Mouse (Mus musculus) forebrain, embryonic 11.5 days (tissue): Measurements from ENCODE around the gene Klre1. TPM values are rescaled to one million over a fixed set of nuclear protein-coding genes. Genes with fewer than 3 reads are reported as not detected.
A peak's percentile ranks its signal among the peaks of the same experiment; 100 is the strongest.

Source experiments
- ATAC-seq: fragments of 200-750 bp; cut with Nextera tagmentation; replicated peaks from 2 replicates; pipeline ENCODE4 v1.8.0; 2017; ENCODE audit warnings: moderate TSS enrichment; ENCODE audit not compliant: low FRiP score
- DNase-seq: peaks from one replicate; pipeline ENCODE4 v3.0.0-alpha.2; 2017; ENCODE audit warnings: low spot score
- H3K27ac ChIP-seq: fragments of 300-500 bp; sonication (generic); 2 replicates; pipeline ENCODE4 v1.5.1; 2014; ENCODE audit warnings: low read depth, low read length
- H3K27me3 ChIP-seq: fragments of 300-500 bp; sonication (generic); 2 replicates; pipeline ENCODE4 v1.6.1; 2014; ENCODE audit warnings: mild to moderate bottlenecking, low read length, mixed read lengths; ENCODE audit not compliant: control insufficient read depth, insufficient read depth
- H3K36me3 ChIP-seq: fragments of 300-500 bp; sonication (generic); 2 replicates; pipeline ENCODE4 v1.6.1; 2014; ENCODE audit warnings: mild to moderate bottlenecking, low read length, moderate library complexity, mixed read lengths; ENCODE audit not compliant: control insufficient read depth, insufficient read depth
- H3K4me1 ChIP-seq: fragments of 300-500 bp; sonication (generic); replicated peaks from 2 replicates; pipeline ENCODE4 v1.6.1; 2014; ENCODE audit warnings: low read length, mixed read lengths; ENCODE audit not compliant: control insufficient read depth, insufficient read depth
- H3K4me2 ChIP-seq: fragments of 300-500 bp; sonication (generic); 2 replicates; pipeline ENCODE4 v1.6.1; 2014; ENCODE audit warnings: low read depth, mild to moderate bottlenecking, low read length, moderate library complexity, mixed read lengths; ENCODE audit not compliant: severe bottlenecking
- H3K4me3 ChIP-seq: fragments of 300-500 bp; sonication (generic); 2 replicates; pipeline ENCODE4 v1.5.1; 2014; ENCODE audit warnings: low read depth, low read length
- H3K9ac ChIP-seq: fragments of 300-500 bp; sonication (generic); 2 replicates; pipeline ENCODE4 v1.6.1; 2014; ENCODE audit warnings: low read length
- H3K9me3 ChIP-seq: fragments of 300-500 bp; sonication (generic); 2 replicates; pipeline ENCODE4 v1.6.1; 2016; ENCODE audit warnings: low read length, mixed read lengths; ENCODE audit not compliant: control insufficient read depth
- WGBS: fragments of 180-500 bp; shearing (Covaris S2); extraction: QIAGEN DNeasy Blood & Tissue Kit; methylation state at CpG from one replicate; pipeline ENCODE4 v1.1.7; 2014; 5-methylcytosine and 5-hydroxymethylcytosine counted together
- polyA plus RNA-seq: library from polyadenylated mRNA; unstranded; fragments of >200 nt; fragmentation: Nextera tagmentation; extraction: Ambion mirVana; gene quantifications from 2 replicates; pipeline ENCODE4 v1.2.1, GENCODE M21; 2014

The Klre1 gene
- polyA plus RNA-seq, 1 experiment from 2014 or later, result not detected

- no peak for DNase-seq
- Histone ChIP-seq H3K9me3 (no peaks in the 10 kb centered on the region), H3K36me3 (no peaks in the 10 kb centered on the region), H3K4me1 (no peaks in the 10 kb centered on the region), H3K9ac (no peak overlapping the region), H3K27me3 (no peaks in the 10 kb centered on the region), H3K4me2 (no peak overlapping the region), H3K4me3 (no peak overlapping the region), H3K27ac (no peak overlapping the region)
- 56% methylated on average over 4 of the region's 4 CpGs for WGBS
- ATAC-seq, result peak; percentile 32
Observed at GRCm38 (mm10) chr6:129559641-129560027, 18.1 kb upstream of the Klre1 start.

DNA sequence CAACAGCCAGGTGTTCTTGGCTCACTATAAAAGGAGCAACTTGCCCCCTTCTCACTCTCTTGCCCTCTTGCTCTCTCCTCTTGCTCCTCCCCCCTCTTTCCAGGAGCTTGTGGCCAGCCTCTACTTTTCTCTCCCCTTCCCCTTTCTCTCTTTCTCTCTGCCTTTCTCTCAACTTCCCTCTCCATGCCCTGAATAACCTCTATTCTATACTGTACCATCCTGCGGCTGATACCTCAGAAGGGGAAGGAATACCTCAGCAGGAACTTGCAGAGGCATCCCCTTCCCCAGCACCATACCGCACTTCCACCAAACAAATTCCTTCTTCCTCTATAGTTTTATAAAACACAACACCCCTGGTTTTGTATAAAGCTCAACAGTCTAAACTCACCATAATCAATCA lies 12.4 kb upstream of the Klre1 start:
- Histone ChIP-seq H3K9ac (no peak overlapping the region), H3K9me3 (no peaks in the 10 kb centered on the region), H3K4me3 (no peak overlapping the region), H3K4me1 (no peaks in the 10 kb centered on the region), H3K27ac (no peak overlapping the region), H3K27me3 (no peaks in the 10 kb centered on the region), H3K4me2 (no peak overlapping the region), H3K36me3 (no peaks in the 10 kb centered on the region)
- WGBS, result 82% methylated on average over 2 of the region's 2 CpGs
- DNase-seq (no peak), ATAC-seq (no peak)

DNA sequence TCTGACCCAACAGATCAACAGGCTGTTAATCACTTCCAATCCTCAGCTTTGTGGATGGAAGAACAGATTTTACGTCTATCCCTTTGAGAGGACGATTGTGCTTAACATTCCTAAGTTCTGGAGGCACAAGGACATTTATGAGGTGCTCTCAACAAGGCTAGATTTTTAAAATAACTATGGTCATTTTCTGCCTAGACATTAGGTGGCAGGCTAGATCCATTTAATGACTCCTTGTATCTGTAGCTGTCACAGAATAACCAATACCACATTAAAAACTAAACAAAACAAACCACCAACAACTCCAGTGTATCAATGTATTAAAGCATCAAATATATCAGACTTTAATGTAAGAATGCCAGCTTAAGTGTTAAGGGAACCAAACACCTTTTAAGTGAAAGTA lies 2.4 kb upstream of the Klre1 start:
- no peaks in the 10 kb centered on the region for H3K9me3 ChIP-seq
- WGBS, result 46% methylated on average over 2 of the region's 2 CpGs
- H3K27me3 ChIP-seq, result no peaks in the 10 kb centered on the region
- ATAC-seq (no peak), DNase-seq (no peak)
- no peak overlapping the region for H3K4me2 ChIP-seq
- H3K27ac ChIP-seq, result no peak overlapping the region
- H3K4me3 ChIP-seq, result no peak overlapping the region
- H3K36me3 ChIP-seq, result no peaks in the 10 kb centered on the region
- no peak overlapping the region for H3K9ac ChIP-seq
- H3K4me1 ChIP-seq, result no peaks in the 10 kb centered on the region

- Histone ChIP-seq H3K4me1 (no peaks in the 10 kb centered on the region), H3K9ac (no peak overlapping the region), H3K27ac (no peak overlapping the region), H3K4me3 (no peak overlapping the region), H3K36me3 (no peaks in the 10 kb centered on the region), H3K27me3 (no peaks in the 10 kb centered on the region), H3K9me3 (no peaks in the 10 kb centered on the region), H3K4me2 (no peak overlapping the region)
- WGBS, result 63% methylated on average over 4 of the region's 4 CpGs
- no peak for DNase-seq
- ATAC-seq, result no peak
Observed at GRCm38 (mm10) chr6:129581274-129581673, 3.6 kb downstream of the Klre1 start.

GRCm38 (mm10) chr6:129581896-129582295 lies 4.2 kb downstream of the Klre1 start:
- no peak overlapping the region for H3K4me2 ChIP-seq
- H3K9me3 ChIP-seq, result no peaks in the 10 kb centered on the region
- H3K27ac ChIP-seq, result no peak overlapping the region
- DNase-seq (no peak), ATAC-seq (no peak)
- H3K4me3 ChIP-seq, result no peak overlapping the region
- 85% methylated on average over 4 of the region's 4 CpGs for WGBS
- no peaks in the 10 kb centered on the region for H3K4me1 ChIP-seq
- H3K36me3 ChIP-seq, result no peaks in the 10 kb centered on the region
- no peak overlapping the region for H3K9ac ChIP-seq
- no peaks in the 10 kb centered on the region for H3K27me3 ChIP-seq

DNA sequence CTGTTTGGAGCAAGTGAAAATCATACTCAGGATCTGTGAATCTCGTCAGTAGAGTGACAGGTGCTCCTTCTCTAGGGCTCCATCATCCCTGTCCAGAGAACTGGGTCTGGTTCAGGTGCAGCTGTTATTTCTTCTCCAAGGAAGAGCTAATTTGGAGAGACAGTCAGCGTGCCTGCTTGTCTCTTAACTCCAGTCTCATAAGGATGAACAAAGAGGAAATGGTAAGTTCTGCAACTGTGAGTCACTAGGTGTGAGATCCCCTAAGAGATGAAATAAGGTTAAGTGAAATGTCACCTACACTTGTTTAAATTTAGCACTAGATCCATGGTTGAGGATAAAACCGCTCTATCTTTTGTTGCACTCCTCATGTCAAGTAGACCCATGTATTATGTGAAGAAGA lies 5.3 kb downstream of the Klre1 start:
- no peak overlapping the region for H3K27ac ChIP-seq
- no peaks in the 10 kb centered on the region for H3K9me3 ChIP-seq

GRCm38 (mm10) chr6:129591508-129591907 lies 13.8 kb downstream of the Klre1 start, which contains the start of gene Klrd1:
TSS of gene Klrd1 (plus strand) at chr6:129591782.
- Histone ChIP-seq H3K9me3 (no peaks in the 10 kb centered on the region), H3K36me3 (no peaks in the 10 kb centered on the region), H3K27ac (no peak within 1 kb of the TSS), H3K4me2 (no peak within 1 kb of the TSS), H3K4me1 (no peaks in the 10 kb centered on the region), H3K27me3 (no peaks in the 10 kb centered on the region), H3K9ac (no peak within 1 kb of the TSS), H3K4me3 (no peak within 1 kb of the TSS)
- 83% methylated on average over 3 of the region's 3 CpGs for WGBS
- ATAC-seq (no peak), DNase-seq (no peak)

More for the DNA sequence above, 5.3 kb downstream of the Klre1 start:
- H3K4me2 ChIP-seq, result no peak overlapping the region
- H3K4me1 ChIP-seq, result no peaks in the 10 kb centered on the region
- H3K27me3 ChIP-seq, result no peaks in the 10 kb centered on the region
- H3K36me3 ChIP-seq, result no peaks in the 10 kb centered on the region
- H3K9ac ChIP-seq, result no peak overlapping the region
- no peak for DNase-seq
- no peak overlapping the region for H3K4me3 ChIP-seq
- no peak for ATAC-seq
- WGBS, result 77% methylated on average over 3 of the region's 3 CpGs

GRCm38 (mm10) chr6:129608372-129608771 lies 30.7 kb downstream of the Klre1 start:
- Histone ChIP-seq H3K27ac (no peak overlapping the region), H3K4me3 (no peak overlapping the region), H3K27me3 (no peaks in the 10 kb centered on the region), H3K9ac (no peak overlapping the region), H3K4me2 (no peak overlapping the region), H3K36me3 (no peaks in the 10 kb centered on the region), H3K4me1 (no peaks in the 10 kb centered on the region), H3K9me3 (no peaks in the 10 kb centered on the region)
- no peak for DNase-seq
- ATAC-seq, result no peak

GRCm38 (mm10) chr6:129623735-129624134 lies 46.0 kb downstream of the Klre1 start, which contains the start of gene Klrk1:
TSS of gene Klrk1 (minus strand) at chr6:129623864.
- Histone ChIP-seq H3K4me2 (no peak within 1 kb of the TSS), H3K27ac (no peak within 1 kb of the TSS), H3K4me3 (no peak within 1 kb of the TSS), H3K27me3 (no peaks in the 10 kb centered on the region), H3K9me3 (no peaks in the 10 kb centered on the region), H3K9ac (no peak within 1 kb of the TSS), H3K36me3 (no peaks in the 10 kb centered on the region), H3K4me1 (no peaks in the 10 kb centered on the region)
- 83% methylated on average over 4 of the region's 4 CpGs for WGBS
- ATAC-seq (no peak), DNase-seq (no peak)
